Mouse (Mus musculus) forebrain, embryonic 16.5 days (tissue): ENCODE results near the gene Lnpep. TPM values are rescaled to one million over a fixed set of nuclear protein-coding genes. Genes with fewer than 3 reads are reported as not detected.

ENCODE experiments used
- ATAC-seq: fragments of 200-750 bp; cut with Nextera tagmentation; 2 replicates; pipeline ENCODE4 v1.8.0; 2017; ENCODE audit warnings: mild to moderate bottlenecking, moderate library complexity
- H3K27ac ChIP-seq: fragments of 300-500 bp; sonication (generic); 2 replicates; pipeline ENCODE4 v1.5.1; 2014; ENCODE audit warnings: low read length, control low read depth
- H3K27me3 ChIP-seq: fragments of 300-500 bp; sonication (generic); replicated peaks from 2 replicates; pipeline ENCODE4 v1.6.1; 2014; ENCODE audit warnings: low read length; ENCODE audit not compliant: control insufficient read depth, insufficient read depth
- H3K36me3 ChIP-seq: fragments of 300-500 bp; sonication (generic); 2 replicates; pipeline ENCODE4 v1.6.1; 2014; ENCODE audit not compliant: control insufficient read depth, insufficient read depth
- H3K4me1 ChIP-seq: fragments of 300-500 bp; sonication (generic); replicated peaks from 2 replicates; pipeline ENCODE4 v1.6.1; 2014; ENCODE audit warnings: low read length; ENCODE audit not compliant: control insufficient read depth, insufficient read depth
- H3K4me2 ChIP-seq: fragments of 300-500 bp; sonication (generic); 2 replicates; pipeline ENCODE4 v1.6.1; 2014; ENCODE audit warnings: mild to moderate bottlenecking, low read length, control low read depth
- H3K4me3 ChIP-seq: fragments of 300-500 bp; sonication (generic); replicated peaks from 2 replicates; pipeline ENCODE4 v1.5.1; 2014; ENCODE audit warnings: mild to moderate bottlenecking, low read length, control low read depth
- H3K9ac ChIP-seq: fragments of 300-500 bp; sonication (generic); replicated peaks from 2 replicates; pipeline ENCODE4 v1.6.1; 2014; ENCODE audit warnings: low read depth, low read length, control low read depth
- H3K9me3 ChIP-seq: fragments of 300-500 bp; sonication (generic); 2 replicates; pipeline ENCODE4 v1.6.1; 2016; ENCODE audit warnings: low read length; ENCODE audit not compliant: control insufficient read depth
- WGBS: fragments of 180-500 bp; shearing (Covaris S2); extraction: QIAGEN DNeasy Blood & Tissue Kit; methylation state at CpG from one replicate; pipeline ENCODE4 v1.1.7; 2014; 5-methylcytosine and 5-hydroxymethylcytosine counted together
- polyA plus RNA-seq: library from polyadenylated mRNA; unstranded; fragments of >200 nt; fragmentation: Nextera tagmentation; extraction: Ambion mirVana; gene quantifications from 2 replicates; pipeline ENCODE4 v1.2.1, GENCODE M21; 2015

Gene Lnpep
- polyA plus RNA-seq, 1 experiment from 2014 or later: 10.3 TPM

DNA sequence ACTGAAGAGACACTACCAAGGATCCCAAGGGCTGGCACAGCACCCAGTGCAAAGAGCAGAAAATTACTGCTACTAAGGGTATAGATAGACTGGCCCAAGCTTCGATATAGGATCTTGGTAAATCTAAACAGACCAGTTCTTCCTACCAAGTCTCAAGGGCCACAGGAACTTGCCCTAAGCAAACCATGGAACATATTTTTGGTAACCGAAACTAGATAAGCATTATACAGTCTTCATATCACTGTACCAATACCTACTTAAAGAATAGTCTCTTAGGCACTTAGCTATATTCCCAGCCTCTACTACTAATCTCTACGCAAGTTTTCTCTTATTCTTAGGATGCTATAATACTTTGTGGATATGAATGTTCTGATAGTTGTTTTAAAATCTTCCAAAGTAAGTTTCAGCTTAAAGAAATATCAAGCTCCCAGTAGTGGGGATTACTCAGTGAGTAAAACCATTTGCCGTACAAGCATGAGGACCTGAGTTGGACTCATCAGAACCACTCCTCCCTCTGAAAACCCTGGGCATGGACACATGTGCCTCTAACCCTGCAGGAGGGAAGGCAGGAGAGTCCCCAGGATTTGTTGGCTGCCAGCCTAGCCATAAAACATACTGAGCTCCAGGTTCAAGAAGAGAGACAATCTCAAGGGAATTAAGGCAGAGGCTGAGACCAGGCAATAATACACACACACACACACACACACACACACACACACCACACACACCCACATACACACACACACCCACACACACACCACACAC is 7.2 kb downstream of the Lnpep start:
- no peak for ATAC-seq
- no peak overlapping the region for H3K4me2 ChIP-seq
- no peak overlapping the region for H3K9ac ChIP-seq
- H3K9me3 ChIP-seq: no peaks in the 10 kb centered on the region
- H3K27me3 ChIP-seq: no peaks in the 10 kb centered on the region
- no peak overlapping the region for H3K4me3 ChIP-seq
- H3K27ac ChIP-seq: no peak overlapping the region
- H3K36me3 ChIP-seq: no peaks in the 10 kb centered on the region
- 95% methylated on average over 4 of the region's 4 CpGs for WGBS
- H3K4me1 ChIP-seq: peaks cover 7% of the 10 kb centered on the region; the same call in 1 of the 2 replicates

DNA sequence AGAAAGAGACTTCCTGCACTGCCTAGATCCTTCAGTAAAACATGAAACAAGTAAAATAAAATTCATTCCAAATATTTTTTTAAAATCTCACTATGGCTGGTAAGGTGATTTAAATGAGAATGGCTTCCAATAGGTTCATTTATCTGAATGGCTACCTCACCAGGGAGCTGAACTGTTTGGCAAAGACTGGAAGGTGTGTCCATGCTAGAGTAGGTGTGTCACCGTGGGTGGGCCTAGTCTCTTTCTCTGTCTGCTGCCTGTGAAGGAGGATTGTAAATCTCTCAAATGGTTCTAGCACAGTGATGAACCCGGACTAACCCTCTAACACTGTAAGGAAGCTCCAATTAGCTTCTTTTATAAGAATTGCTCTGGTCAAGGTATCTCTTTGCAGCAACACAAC is 12.5 kb downstream of the Lnpep start:
- no peak overlapping the region for H3K9ac ChIP-seq
- 88% methylated on average over 2 of the region's 2 CpGs for WGBS
- ATAC-seq: no peak
- no peaks in the 10 kb centered on the region for H3K9me3 ChIP-seq
- H3K27ac ChIP-seq: no peak overlapping the region
- no peaks in the 10 kb centered on the region for H3K27me3 ChIP-seq
- H3K4me2 ChIP-seq: no peak overlapping the region
- no peak overlapping the region for H3K4me3 ChIP-seq
- peaks cover 10% of the 10 kb centered on the region for H3K4me1 ChIP-seq
- H3K36me3 ChIP-seq: no peaks in the 10 kb centered on the region

- Histone ChIP-seq H3K4me3 (no peak overlapping the region), H3K27me3 (no peaks in the 10 kb centered on the region), H3K4me2 (no peak overlapping the region), H3K9me3 (no peaks in the 10 kb centered on the region), H3K36me3 (no peaks in the 10 kb centered on the region), H3K4me1 (peaks cover 9% of the 10 kb centered on the region), H3K9ac (no peak overlapping the region), H3K27ac (no peak overlapping the region)
- ATAC-seq: no peak
- WGBS: 78% methylated on average over 3 of the region's 3 CpGs
These were observed 15.3 kb downstream of the Lnpep start for GRCm38 (mm10) chr17:17609523-17609922.

DNA sequence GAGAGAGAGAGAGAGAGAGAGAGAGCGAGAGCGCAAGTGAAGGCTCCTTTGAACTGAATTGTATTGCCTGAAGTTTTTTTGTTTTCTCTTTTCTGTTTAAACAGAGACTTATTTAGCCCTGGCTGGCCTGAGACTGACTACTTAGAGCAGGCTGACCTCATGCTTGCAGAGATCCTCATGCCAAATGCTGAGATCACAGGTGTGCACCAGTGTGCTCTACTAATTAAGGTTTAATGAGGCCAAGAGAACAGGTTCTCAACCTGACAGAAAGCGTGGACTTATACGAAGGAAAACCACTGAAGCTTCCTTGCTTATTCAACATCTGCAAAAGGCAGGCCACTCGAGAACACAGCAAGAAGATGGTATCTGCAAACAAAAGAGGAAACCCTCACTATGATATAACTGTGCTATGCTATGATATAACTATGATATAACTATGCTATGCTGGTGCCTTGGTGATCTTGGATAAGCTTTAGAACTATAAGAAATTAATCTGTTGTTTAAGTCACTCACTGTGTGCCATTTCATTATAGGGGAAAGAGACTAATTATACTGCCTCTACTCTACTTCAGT is 16.3 kb downstream of the Lnpep start:
- Histone ChIP-seq H3K36me3 (no peaks in the 10 kb centered on the region), H3K4me1 (peaks cover 9% of the 10 kb centered on the region), H3K4me3 (no peak overlapping the region), H3K9ac (no peak overlapping the region), H3K4me2 (no peak overlapping the region), H3K27me3 (no peaks in the 10 kb centered on the region), H3K27ac (no peak overlapping the region), H3K9me3 (no peaks in the 10 kb centered on the region)
- no peak for ATAC-seq
- 30% methylated on average over 5 of the region's 5 CpGs for WGBS

DNA sequence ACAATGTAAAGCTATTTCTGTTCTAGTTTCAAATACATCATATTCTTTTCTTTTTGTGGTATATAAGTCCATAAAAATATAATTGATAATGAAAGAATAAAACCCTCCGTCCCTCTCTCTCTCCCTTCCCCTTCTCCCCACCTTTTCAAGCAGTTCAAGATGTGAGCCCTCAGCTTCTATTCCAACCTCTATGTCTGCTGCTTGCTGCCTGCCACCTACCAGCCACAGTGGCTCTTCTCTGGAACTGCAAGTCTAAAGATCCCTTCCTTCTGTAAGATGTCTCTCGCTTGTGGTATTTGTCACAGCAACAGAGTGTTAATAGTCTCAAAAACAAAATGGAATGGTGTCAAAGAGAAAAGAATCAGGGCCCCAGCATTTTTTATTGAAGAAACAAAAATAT is 20.3 kb downstream of the Lnpep start:
- no peak overlapping the region for H3K4me2 ChIP-seq
- no peaks in the 10 kb centered on the region for H3K27me3 ChIP-seq
- H3K36me3 ChIP-seq: no peaks in the 10 kb centered on the region
- H3K9me3 ChIP-seq: no peaks in the 10 kb centered on the region
- ATAC-seq: no peak
- H3K9ac ChIP-seq: no peak overlapping the region
- H3K4me3 ChIP-seq: no peak overlapping the region
- peaks cover 20% of the 10 kb centered on the region for H3K4me1 ChIP-seq
- no peak overlapping the region for H3K27ac ChIP-seq
- 78% methylated on average over 2 of the region's 2 CpGs for WGBS

DNA sequence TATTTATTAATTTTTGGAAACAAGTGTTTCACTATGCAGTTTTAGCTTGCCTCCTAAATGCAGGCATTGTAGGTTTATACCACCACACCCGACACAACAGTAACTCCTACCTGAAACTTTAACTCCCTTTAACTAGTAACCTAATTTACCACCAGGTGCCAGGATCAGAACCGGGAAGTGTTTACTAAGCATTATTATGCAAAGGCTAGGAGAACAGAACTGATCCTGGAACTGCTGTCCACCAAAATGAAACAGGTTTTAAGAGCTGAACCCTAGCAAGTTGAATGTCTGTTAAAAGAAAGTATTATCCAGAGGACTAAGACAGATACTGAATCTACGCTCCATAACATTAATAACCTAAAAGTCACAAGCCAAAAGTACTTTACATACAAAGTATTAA is 21.2 kb downstream of the Lnpep start:
- Histone ChIP-seq H3K4me2 (no peak overlapping the region), H3K4me3 (no peak overlapping the region), H3K27me3 (no peaks in the 10 kb centered on the region), H3K27ac (no peak overlapping the region), H3K4me1 (peaks cover 20% of the 10 kb centered on the region), H3K36me3 (no peaks in the 10 kb centered on the region), H3K9ac (no peak overlapping the region), H3K9me3 (no peaks in the 10 kb centered on the region)
- no peak for ATAC-seq
- WGBS: 83% methylated on average over 3 of the region's 3 CpGs

DNA sequence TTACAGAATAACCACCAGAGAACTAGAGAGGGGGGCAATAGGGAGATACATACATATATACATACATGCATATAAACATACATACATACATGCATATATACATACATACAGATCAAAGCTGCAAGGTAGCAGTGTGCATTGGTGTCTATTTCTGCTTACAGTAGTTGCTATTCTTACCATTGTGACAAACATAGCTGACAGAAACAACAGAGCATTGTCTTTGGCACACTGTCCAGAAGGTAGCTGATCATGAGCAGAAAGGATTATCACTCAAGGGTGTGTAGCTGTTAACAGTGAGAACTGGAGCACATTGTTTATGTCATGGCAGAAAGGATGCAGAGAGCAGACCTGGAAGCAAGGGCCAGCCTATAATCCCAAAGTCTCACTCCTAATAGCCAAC is 22.1 kb downstream of the Lnpep start:
- Histone ChIP-seq H3K9ac (no peak overlapping the region), H3K9me3 (no peaks in the 10 kb centered on the region), H3K27me3 (no peaks in the 10 kb centered on the region), H3K4me3 (no peak overlapping the region), H3K36me3 (no peaks in the 10 kb centered on the region), H3K4me1 (peaks cover 16% of the 10 kb centered on the region), H3K4me2 (no peak overlapping the region), H3K27ac (peak overlapping the region; percentile 12; the same call in 1 of the 2 replicates)
- 0 out of 2 replicates have a peak, but pooled peaks have one; percentile 9 for ATAC-seq

- no peaks in the 10 kb centered on the region for H3K36me3 ChIP-seq
- no peak overlapping the region for H3K4me3 ChIP-seq
- no peaks in the 10 kb centered on the region for H3K27me3 ChIP-seq
- no peak overlapping the region for H3K9ac ChIP-seq
- WGBS: 21% methylated on average over 4 of the region's 4 CpGs
- ATAC-seq: peak; percentile 65
- no peak overlapping the region for H3K27ac ChIP-seq
- peaks cover 11% of the 10 kb centered on the region for H3K4me1 ChIP-seq
- H3K4me2 ChIP-seq: no peak overlapping the region
- H3K9me3 ChIP-seq: no peaks in the 10 kb centered on the region
These were observed 22.5 kb downstream of the Lnpep start for GRCm38 (mm10) chr17:17602330-17602729.

- Histone ChIP-seq H3K27me3 (no peaks in the 10 kb centered on the region), H3K9ac (no peak overlapping the region), H3K4me2 (no peak overlapping the region), H3K36me3 (no peaks in the 10 kb centered on the region), H3K4me3 (no peak overlapping the region), H3K4me1 (peaks cover 11% of the 10 kb centered on the region), H3K27ac (no peak overlapping the region), H3K9me3 (no peaks in the 10 kb centered on the region)
- peak; percentile 87 for ATAC-seq
- 12% methylated on average over 3 of the region's 3 CpGs for WGBS
These were observed 24.0 kb downstream of the Lnpep start for GRCm38 (mm10) chr17:17600804-17601252.
